Mouse (Mus musculus) C2C12 (cell line): ENCODE measurements around the gene St6galnac5.

Experiments
- CTCF ChIP-seq: IDR thresholded peaks from one replicate; pipeline ENCODE4 v1.5.1; 2011; ENCODE audit not compliant: control insufficient read depth, insufficient read depth, insufficient read length
- MYOG ChIP-seq: IDR thresholded peaks from one replicate; pipeline ENCODE4 v1.6.1; 2011; ENCODE audit not compliant: control insufficient read depth, insufficient read length; ENCODE audit errors: extremely low read depth

DNA sequence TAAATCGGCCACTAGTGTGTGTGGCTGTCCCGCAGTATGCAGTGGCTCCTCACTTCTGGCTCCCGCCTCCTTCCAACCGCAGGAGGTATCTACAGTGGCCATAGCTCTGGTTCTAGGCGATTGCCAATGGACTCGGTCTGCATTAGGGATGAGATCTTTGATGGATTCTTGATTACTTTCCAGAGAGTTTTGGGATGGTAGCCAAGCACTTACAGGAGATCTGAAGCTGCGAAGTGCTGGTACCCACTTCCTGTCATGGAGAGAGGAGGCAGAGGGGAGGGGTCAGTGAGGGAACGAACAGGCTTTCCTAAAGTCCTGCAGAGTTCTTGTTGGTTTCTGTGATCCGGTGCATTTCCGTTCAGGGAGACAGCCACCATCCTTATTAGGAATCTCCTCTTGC lies 36.0 kb upstream of the St6galnac5 start:
- TF ChIP-seq MYOG, result no peak
- TF ChIP-seq CTCF, result no peak
